Mouse (Mus musculus) myocyte (in vitro differentiated cells): ENCODE results near the gene Sema4a.

ENCODE experiments used
- MAX ChIP-seq: IDR thresholded peaks from one replicate; pipeline ENCODE4 v1.6.1; 2011; ENCODE audit warnings: low read depth, mild to moderate bottlenecking, control low read depth
- MYOD1 ChIP-seq, 3 experiments: IDR thresholded peaks; one replicate each; pipeline ENCODE4 v1.6.1; 2011; ENCODE audit warnings: control low read depth in 2 of 3, low read depth in 2 of 3, mild to moderate bottlenecking in 2 of 3, moderate library complexity in 1 of 3; ENCODE audit not compliant: insufficient read length in 2 of 3, control insufficient read depth in 1 of 3
- MYOG ChIP-seq, 3 experiments: IDR thresholded peaks; one replicate each; pipeline ENCODE4 v1.6.1; 2011; ENCODE audit warnings: control low read depth in 2 of 3, low read depth in 2 of 3, mild to moderate bottlenecking in 2 of 3; ENCODE audit not compliant: insufficient read length in 2 of 3, control insufficient read depth in 1 of 3, insufficient read depth in 1 of 3
- POLR2A ChIP-seq: IDR thresholded peaks from one replicate; pipeline ENCODE4 v1.6.1; 2011; ENCODE audit warnings: low read depth, mild to moderate bottlenecking, control low read depth, moderate library complexity; ENCODE audit not compliant: insufficient read length
- POLR2AphosphoS2 ChIP-seq: IDR thresholded peaks from one replicate; pipeline ENCODE4 v1.6.1; 2011; ENCODE audit warnings: low read depth, control low read depth; ENCODE audit not compliant: insufficient read length
- REST ChIP-seq: IDR thresholded peaks from one replicate; pipeline ENCODE4 v1.6.1; 2011; ENCODE audit warnings: mild to moderate bottlenecking, control low read depth, moderate library complexity; ENCODE audit not compliant: insufficient read depth, insufficient read length
- SRF ChIP-seq: IDR thresholded peaks from one replicate; pipeline ENCODE4 v1.6.1; 2011; ENCODE audit warnings: low read depth; ENCODE audit not compliant: control insufficient read depth, insufficient read length
- TCF12 ChIP-seq: IDR thresholded peaks from one replicate; pipeline ENCODE4 v1.6.1; 2011; ENCODE audit warnings: mild to moderate bottlenecking, control low read depth; ENCODE audit not compliant: poor library complexity, insufficient read depth, severe bottlenecking
- USF1 ChIP-seq: IDR thresholded peaks from one replicate; pipeline ENCODE4 v1.6.1; 2011; ENCODE audit warnings: low read depth, mild to moderate bottlenecking, control low read depth, moderate library complexity

- TF ChIP-seq POLR2AphosphoS2, result no peak
- TF ChIP-seq MAX, result no peak
- no peak for TF ChIP-seq MYOG (IDR thresholded peaks at IDR 0.05; ENCODE audit: control insufficient read depth in 1 of 3, insufficient read depth in 1 of 3, insufficient read length in 2 of 3, low read depth in 2 of 3)
- no peak for TF ChIP-seq POLR2A
- TF ChIP-seq TCF12, result no peak
- no peak for TF ChIP-seq USF1
- TF ChIP-seq MYOD1 (IDR thresholded peaks at IDR 0.05; ENCODE audit: control insufficient read depth in 1 of 3, insufficient read length in 2 of 3, low read depth in 2 of 3), result no peak
- TF ChIP-seq SRF, result no peak
- no peak for TF ChIP-seq REST
Measured at GRCm38 (mm10) chr3:88425330-88425689, 35.7 kb downstream of the Sema4a start.
